Mouse (Mus musculus) stomach, postnatal 0 days (tissue): ENCODE data around the gene Shc2. TPM values are rescaled to one million over a fixed set of nuclear protein-coding genes. Genes with fewer than 3 reads are reported as not detected.

Experiments used
- ATAC-seq: fragments of 200-750 bp; cut with Nextera tagmentation; 2 replicates; pipeline ENCODE4 v1.8.0; 2017; ENCODE audit not compliant: low FRiP score, low TSS enrichment
- DNase-seq: peaks from one replicate; pipeline ENCODE4 v3.0.0-alpha.2; 2016; ENCODE audit warnings: low spot score
- H3K27ac ChIP-seq: fragments of 300-500 bp; sonication (generic); replicated peaks from 2 replicates; pipeline ENCODE4 v1.5.1; 2014; ENCODE audit warnings: mild to moderate bottlenecking, control low read depth
- H3K27me3 ChIP-seq: fragments of 300-500 bp; sonication (generic); 2 replicates; pipeline ENCODE4 v1.6.1; 2014; ENCODE audit warnings: low read length; ENCODE audit not compliant: control insufficient read depth, insufficient read depth
- H3K36me3 ChIP-seq: fragments of 300-500 bp; sonication (generic); 2 replicates; pipeline ENCODE4 v1.6.1; 2014; ENCODE audit warnings: low read length, mixed read lengths; ENCODE audit not compliant: control insufficient read depth, insufficient read depth
- H3K4me1 ChIP-seq: fragments of 300-500 bp; sonication (generic); replicated peaks from 2 replicates; pipeline ENCODE4 v1.6.1; 2014; ENCODE audit warnings: antibody characterized with exemption; ENCODE audit not compliant: control insufficient read depth, insufficient read depth
- H3K4me2 ChIP-seq: fragments of 300-500 bp; sonication (generic); replicated peaks from 2 replicates; pipeline ENCODE4 v1.6.1; 2014; ENCODE audit warnings: low read depth, mild to moderate bottlenecking, control low read depth, moderate library complexity
- H3K4me3 ChIP-seq: fragments of 300-500 bp; sonication (generic); 2 replicates; pipeline ENCODE4 v1.5.1; 2014; ENCODE audit warnings: low read depth, low read length, control low read depth
- H3K9ac ChIP-seq: fragments of 300-500 bp; sonication (generic); 2 replicates; pipeline ENCODE4 v1.6.1; 2014; ENCODE audit warnings: mild to moderate bottlenecking, low read length, control low read depth, mixed read lengths
- H3K9me3 ChIP-seq: fragments of 300-500 bp; sonication (generic); 2 replicates; pipeline ENCODE4 v1.6.1; 2016; ENCODE audit warnings: low read length; ENCODE audit not compliant: control insufficient read depth
- CTCF ChIP-seq: IDR thresholded peaks from 2 replicates; pipeline ENCODE4 v1.5.1; 2016; ENCODE audit warnings: antibody characterized with exemption, low read depth, mild to moderate bottlenecking, moderate library complexity
- EP300 ChIP-seq: optimal IDR thresholded peaks from 2 replicates; pipeline ENCODE3; 2016; ENCODE audit warnings: antibody characterized with exemption
- WGBS: fragments of 180-500 bp; shearing (Covaris S2); extraction: QIAGEN DNeasy Blood & Tissue Kit; methylation state at CpG from one replicate; pipeline ENCODE4 v1.1.7; 2014; 5-methylcytosine and 5-hydroxymethylcytosine counted together
- polyA plus RNA-seq: library from polyadenylated mRNA; unstranded; fragments of >200 nt; fragmentation: Nextera tagmentation; extraction: Ambion mirVana; gene quantifications from 2 replicates; pipeline ENCODE4 v1.2.1, GENCODE M21; 2015

Gene Shc2
- polyA plus RNA-seq, 1 experiment from 2014 or later: 2.7 TPM

GRCm38 (mm10) chr10:79652789-79653188, 15.1 kb upstream of the Shc2 start:
- 54% methylated on average over 7 of the region's 7 CpGs for WGBS
- H3K9ac ChIP-seq: no peak overlapping the region
- H3K27me3 ChIP-seq: no peaks in the 10 kb centered on the region; the same call in 1 of the 2 replicates
- no peaks in the 10 kb centered on the region for H3K36me3 ChIP-seq
- no peak overlapping the region for H3K4me3 ChIP-seq
- TF ChIP-seq EP300: no peak
- no peak for TF ChIP-seq CTCF
- DNase-seq (no peak), ATAC-seq (no peak)
- no peaks in the 10 kb centered on the region for H3K9me3 ChIP-seq
- H3K4me2 ChIP-seq: no peak overlapping the region
- no peak overlapping the region for H3K27ac ChIP-seq
- no peaks in the 10 kb centered on the region for H3K4me1 ChIP-seq

GRCm38 (mm10) chr10:79649070-79649751, 11.5 kb upstream of the Shc2 start:
- ATAC-seq: peak; percentile 76
- TF ChIP-seq CTCF (peak; percentile 98), EP300 (no peak)

DNA sequence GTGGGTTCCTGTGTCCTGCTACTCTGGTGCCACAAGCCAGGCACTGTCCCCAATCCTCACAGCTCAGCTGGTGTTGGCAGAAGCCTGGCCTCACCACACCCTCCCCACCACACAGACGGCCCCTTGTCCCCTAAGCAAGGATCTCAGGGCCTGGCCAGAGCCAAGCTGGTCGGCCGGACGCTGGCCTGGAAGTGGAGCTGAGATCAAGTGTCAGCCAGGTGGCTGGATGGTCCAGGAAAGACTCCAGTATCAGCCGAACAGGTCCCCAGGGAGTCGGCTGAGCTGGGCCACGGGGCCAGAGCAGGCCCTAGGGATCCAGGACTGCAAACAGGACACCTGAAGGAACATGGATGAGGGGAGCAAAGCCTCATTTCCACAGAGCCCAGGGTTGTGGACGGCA, 8.0 kb upstream of the Shc2 start, which contains the start of gene Odf3l2:
TSS of gene Odf3l2 (minus strand) at position 28 of the 400 bp plus-strand sequence.
- Histone ChIP-seq H3K27ac (no peak within 1 kb of the TSS), H3K9me3 (no peaks in the 10 kb centered on the region), H3K27me3 (no peaks in the 10 kb centered on the region), H3K4me3 (no peak within 1 kb of the TSS), H3K9ac (no peak within 1 kb of the TSS), H3K4me1 (no peaks in the 10 kb centered on the region), H3K36me3 (no peaks in the 10 kb centered on the region), H3K4me2 (no peak within 1 kb of the TSS)
- 57% methylated on average over 8 of the region's 8 CpGs for WGBS
- no peak for TF ChIP-seq CTCF
- TF ChIP-seq EP300: no peak
- ATAC-seq: no peak
- DNase-seq: no peak

More at GRCm38 (mm10) chr10:79649070-79649751, 11.5 kb upstream of the Shc2 start:
- no peak overlapping the region for H3K4me3 ChIP-seq
- 26% methylated on average over 7 of the region's 7 CpGs for WGBS
- H3K27me3 ChIP-seq: no peaks in the 10 kb centered on the region
- no peaks in the 10 kb centered on the region for H3K9me3 ChIP-seq
- no peak overlapping the region for H3K27ac ChIP-seq
- H3K36me3 ChIP-seq: no peaks in the 10 kb centered on the region
- no peaks in the 10 kb centered on the region for H3K4me1 ChIP-seq
- H3K9ac ChIP-seq: no peak overlapping the region
- DNase-seq: peak; percentile 82
- H3K4me2 ChIP-seq: no peak overlapping the region

- Histone ChIP-seq H3K27me3 (peaks cover 6% of the 10 kb centered on the region; the same call in 1 of the 2 replicates), H3K9me3 (no peaks in the 10 kb centered on the region), H3K9ac (no peak overlapping the region), H3K4me3 (no peak overlapping the region), H3K4me2 (peak overlapping the region; percentile 89), H3K36me3 (no peaks in the 10 kb centered on the region), H3K27ac (no peak overlapping the region), H3K4me1 (0 out of 2 replicates have a peak, but pooled peaks cover 6% of the 10 kb centered on the region)
- TF ChIP-seq EP300 (no peak), CTCF (no peak)
- peak; percentile 43; the same call in 1 of the 2 replicates for ATAC-seq
- peak; percentile 46 for DNase-seq
- WGBS: 8% methylated on average over 20 of the region's 23 CpGs
These were observed 927 bp upstream of the Shc2 start for GRCm38 (mm10) chr10:79638486-79639204.

DNA sequence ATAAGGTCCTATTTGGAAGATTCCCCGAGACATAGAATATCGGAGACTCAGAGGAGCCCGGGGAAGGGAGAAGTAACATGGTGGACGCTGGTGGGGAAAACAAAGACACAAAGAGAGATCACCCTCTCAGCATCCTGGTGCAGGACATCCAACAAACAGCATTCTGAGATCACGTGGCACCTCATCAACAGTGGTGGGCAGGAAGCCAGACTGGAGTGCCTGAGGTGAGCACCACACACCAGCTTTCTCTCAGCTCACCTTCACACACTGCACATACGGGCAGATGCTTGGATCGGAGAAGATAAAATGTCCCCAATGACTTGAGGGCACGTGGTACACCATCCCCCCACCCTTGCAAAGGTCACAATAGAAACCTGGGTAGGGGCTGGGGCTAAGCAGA, 1.4 kb downstream of the Shc2 start:
- Histone ChIP-seq H3K9me3 (no peaks in the 10 kb centered on the region), H3K27ac (no peak overlapping the region), H3K4me3 (no peak overlapping the region), H3K36me3 (no peaks in the 10 kb centered on the region), H3K27me3 (peaks cover 6% of the 10 kb centered on the region; the same call in 1 of the 2 replicates), H3K4me2 (no peak overlapping the region), H3K9ac (no peak overlapping the region), H3K4me1 (0 out of 2 replicates have a peak, but pooled peaks cover 6% of the 10 kb centered on the region)
- TF ChIP-seq EP300 (no peak), CTCF (no peak)
- DNase-seq: no peak
- ATAC-seq: no peak
- WGBS: 81% methylated on average over 8 of the region's 8 CpGs
